Mouse (Mus musculus) megakaryocyte-erythroid progenitor cell, adult 5-6 weeks (primary cell): ENCODE data around the gene Sec22a. TPM values are rescaled to one million over a fixed set of nuclear protein-coding genes. Genes with fewer than 3 reads are reported as not detected.

Experiments used
- ATAC-seq: replicated peaks from 2 replicates; pipeline ENCODE4 v1.8.0; 2016; ENCODE audit warnings: mild to moderate bottlenecking, inconsistent platforms; ENCODE audit not compliant: severe bottlenecking, poor library complexity, low FRiP score, low TSS enrichment
- total RNA-seq, 2 experiments: library from RNA; stranded (forward) in 1 of 2; stranded (reverse) in 1 of 2; fragments of 200-1000, 215-1000 nt in 1 of 2; fragments of >200 nt in 1 of 2; fragmentation: Nextera tagmentation in 1 of 2; gene quantifications; 2 replicates each; pipeline ENCODE4 v1.2.3; 2014 to 2017

Sec22a gene
- total RNA-seq, 2 experiments from 2014 or later = 8.5 to 13.7 TPM

DNA sequence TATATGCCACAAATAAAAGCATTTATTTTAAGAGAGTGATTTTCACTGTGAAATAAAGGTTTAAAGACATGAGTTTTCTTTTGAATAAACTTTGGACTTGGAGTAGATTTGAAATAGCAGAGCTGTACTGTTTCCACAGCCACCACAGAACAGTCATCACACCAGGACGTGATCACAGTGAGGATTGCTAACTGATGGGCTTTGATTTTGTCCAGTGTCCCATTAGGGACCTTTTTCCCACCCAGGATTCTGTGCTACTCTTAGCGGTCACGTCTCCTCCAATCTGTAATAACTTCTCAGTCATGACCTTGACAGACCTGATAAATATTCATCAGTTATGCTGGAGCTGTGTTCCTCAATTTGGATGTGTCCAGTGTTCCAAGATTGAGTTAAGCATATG is 48.2 kb downstream of the Sec22a start:
- no peak for ATAC-seq

DNA sequence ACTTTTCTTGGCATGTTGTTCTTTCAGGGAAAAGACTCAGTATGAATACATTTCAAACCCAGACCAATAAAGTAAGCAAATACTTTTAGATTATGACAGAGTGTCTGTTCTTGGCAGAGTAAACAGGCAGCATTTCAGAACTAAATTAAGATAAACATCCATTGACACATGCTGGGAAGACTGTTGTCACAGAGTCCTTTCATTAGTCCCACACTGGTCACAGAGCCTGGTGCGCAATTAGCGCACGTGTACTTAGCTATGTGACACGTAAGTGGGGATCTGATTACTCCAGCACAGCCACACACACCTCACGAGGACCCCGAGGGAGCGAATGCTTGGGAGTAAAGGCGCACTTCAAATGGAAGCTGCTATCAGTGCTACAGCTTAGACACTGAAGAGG is 52.1 kb downstream of the Sec22a start:
- ATAC-seq = no peak

DNA sequence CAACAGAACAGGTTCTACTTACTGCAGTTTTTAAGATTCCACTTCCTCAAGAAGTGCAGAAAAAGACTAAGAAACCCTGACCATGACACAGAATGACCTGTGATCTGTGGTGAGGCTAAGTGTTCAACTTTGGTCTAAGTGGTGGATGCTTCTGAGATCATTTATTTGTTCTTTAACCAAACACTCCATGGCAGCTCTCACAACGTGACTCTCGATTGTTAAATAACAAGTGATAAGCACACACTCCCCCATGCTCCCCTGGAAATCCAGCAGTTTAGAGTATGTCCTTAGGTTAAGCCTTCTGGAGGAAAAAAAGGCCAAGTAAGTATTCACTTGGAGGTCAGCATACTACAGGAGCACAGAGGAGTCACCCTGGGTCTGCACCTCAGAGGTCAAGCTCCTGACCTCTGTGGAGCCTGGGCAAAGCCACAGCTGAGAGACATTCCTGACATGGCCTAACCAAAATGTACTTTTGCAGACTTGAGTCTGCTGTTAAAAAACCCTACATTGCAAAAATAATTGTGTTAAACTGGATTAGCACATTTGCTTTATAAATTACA is 53.1 kb downstream of the Sec22a start:
- ATAC-seq = no peak

DNA sequence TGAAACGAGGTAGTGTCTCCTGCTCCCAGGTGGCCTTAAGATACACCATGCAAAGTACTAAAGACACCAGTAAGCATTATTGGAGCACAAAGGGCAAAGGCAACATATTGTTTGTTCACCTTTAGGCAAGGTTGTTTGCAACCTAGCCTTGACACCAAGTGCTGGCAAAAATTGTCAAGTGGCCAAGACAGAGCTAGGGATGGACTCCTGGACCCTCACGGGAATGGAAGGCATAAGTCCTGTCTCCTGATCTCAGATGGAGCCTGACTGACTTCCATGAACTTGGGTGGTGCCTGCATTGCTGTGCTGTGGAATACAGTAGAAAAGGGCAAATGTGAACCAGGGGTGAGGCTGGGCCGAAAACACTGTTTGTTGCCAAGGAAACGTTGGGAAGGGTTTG is 54.1 kb downstream of the Sec22a start:
- no peak for ATAC-seq

DNA sequence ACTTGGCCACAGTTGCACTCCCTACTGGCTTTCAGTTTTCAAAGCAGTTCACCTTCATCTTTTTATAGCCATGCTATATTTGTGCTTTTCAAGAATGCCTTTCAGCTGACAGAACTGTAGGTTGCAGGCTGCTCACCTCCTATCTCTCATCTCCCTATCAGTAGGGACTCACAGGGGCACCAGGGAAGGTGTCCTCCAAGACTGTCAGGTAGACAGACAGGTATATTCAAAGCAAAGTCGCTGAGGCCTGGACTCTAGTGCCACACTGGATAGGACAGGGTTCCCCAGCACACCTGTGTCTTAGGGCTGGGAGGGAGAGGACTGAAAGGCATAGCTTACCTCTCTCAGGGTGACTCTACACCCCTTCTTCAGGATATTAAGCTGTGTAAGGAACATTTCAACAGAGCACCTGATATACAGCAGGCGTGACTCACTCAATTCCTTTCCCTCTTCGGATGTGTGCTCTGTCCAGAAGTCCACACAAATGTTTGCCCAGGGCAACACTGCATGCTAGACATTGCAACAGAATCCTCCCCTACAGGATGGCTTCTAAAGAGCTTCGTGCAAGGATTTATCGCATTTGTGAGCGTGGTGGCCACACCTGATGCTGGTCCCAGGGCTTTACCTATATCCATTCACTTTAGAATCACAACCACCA is 55.1 kb downstream of the Sec22a start:
- ATAC-seq = no peak

DNA sequence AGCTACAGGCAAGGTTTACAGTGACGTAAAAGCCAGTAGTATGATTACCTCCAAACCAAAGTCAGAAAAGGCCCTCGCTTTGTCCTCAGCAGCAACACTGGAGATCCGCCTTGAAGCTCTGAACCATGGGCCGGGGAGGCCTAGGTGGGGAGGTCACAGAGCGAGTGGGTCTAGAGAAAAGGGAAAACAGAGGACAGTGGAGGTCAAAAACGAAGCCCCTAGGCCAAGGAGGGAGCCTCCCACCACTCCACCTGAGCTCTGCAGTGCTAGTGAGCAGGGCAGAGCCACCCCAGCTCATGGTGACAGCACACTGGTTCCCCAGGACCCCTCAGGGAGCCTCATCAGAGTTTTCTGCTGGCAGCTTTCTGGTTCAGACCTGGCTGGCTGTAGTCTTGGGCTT is 55.7 kb downstream of the Sec22a start:
- ATAC-seq = no peak

DNA sequence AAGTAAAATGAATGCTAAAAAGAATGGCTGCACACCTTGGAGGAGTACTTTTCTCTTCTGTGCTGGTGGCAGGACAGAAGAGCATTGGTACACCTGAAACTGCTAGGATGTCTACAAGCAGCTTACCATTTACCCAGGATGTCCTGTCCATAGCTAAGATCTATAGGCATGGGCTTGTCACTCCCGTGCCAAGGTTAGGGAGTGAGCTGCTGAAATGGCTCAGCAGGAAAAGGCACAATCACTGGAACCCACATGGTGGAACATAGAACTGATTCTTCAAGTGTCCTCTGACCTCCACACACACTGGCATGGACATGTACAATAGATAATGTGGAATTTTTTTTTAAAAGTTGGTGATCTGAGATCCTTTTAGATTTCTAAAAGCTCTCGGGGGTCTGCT is 56.4 kb downstream of the Sec22a start:
- no peak for ATAC-seq

DNA sequence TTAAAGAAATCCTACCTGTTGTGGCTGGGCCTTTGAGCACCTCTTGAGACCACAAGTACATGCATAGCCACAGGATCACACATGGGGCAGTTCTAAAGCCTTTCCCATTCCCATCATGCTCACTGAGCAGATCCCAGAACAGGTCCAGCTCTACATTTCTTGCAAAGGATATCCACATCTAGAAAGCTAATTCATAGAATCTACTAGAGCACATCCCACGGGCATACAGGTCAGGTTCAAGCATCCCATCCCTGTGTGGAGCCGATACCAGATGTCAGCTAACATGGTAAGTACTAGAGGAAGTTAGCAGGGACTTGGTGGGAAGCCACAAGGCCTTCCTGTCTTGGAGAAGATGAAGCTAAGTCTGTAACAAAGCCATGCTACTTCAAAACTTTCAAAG is 57.1 kb downstream of the Sec22a start:
- ATAC-seq = no peak

DNA sequence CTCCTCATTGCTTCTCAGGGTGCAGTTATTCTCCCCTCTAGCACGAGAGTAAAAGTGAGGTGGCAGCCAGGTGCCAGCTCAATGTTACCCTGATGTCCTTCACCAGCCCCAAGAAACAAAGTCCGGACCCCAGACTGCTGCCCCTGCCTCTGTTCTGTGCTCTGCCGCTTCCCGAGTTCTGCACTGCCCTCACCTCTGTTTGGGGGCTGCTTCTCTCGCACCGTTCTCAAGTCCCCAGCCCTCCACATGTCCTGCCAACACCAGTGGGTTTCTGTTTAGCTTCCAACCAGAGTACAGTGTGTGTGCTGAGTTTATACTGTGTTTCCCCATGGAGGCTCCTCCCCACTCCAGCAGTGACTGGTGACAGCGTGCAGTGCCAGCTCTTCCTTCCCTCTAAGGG is 58.5 kb downstream of the Sec22a start:
- no peak for ATAC-seq

DNA sequence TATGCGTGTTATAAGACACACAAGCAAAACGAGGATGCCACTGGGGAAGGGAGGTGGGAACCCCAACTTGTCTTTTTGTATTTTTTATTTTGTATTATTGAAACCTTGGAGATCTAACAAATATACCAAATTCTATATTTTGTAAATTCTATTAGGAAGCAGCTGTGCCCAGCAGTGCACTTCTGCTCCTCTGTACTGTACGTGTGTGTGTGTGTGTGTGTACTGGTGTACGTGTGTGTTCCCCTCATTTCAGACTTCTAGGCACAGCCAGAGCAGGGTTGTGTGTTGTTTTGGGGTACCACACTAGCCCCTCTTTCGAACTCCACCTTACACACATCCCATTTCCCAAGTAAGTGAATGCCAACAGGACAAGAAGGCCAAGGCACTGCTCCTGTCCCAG is 59.3 kb downstream of the Sec22a start:
- ATAC-seq = no peak

DNA sequence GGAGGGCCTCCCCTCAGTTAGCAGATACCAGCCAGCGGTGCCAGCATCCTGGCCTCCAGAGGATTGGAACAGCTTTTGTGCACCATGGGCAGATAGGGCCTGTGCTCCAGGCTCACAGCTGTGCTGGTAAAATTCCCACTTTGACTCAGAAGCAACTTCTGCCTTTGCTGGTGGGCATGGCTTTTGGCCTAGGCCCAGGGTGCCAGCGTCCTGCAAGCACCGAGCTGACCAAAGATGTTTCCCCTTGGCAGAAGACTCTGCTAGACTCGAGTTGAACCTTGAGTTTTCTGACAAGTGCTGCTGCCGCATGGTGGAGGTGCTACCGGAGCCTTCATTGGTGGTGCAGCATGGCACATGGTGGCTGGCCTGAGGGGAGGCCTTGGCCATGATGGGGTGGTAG is 60.0 kb downstream of the Sec22a start:
- no peak for ATAC-seq

DNA sequence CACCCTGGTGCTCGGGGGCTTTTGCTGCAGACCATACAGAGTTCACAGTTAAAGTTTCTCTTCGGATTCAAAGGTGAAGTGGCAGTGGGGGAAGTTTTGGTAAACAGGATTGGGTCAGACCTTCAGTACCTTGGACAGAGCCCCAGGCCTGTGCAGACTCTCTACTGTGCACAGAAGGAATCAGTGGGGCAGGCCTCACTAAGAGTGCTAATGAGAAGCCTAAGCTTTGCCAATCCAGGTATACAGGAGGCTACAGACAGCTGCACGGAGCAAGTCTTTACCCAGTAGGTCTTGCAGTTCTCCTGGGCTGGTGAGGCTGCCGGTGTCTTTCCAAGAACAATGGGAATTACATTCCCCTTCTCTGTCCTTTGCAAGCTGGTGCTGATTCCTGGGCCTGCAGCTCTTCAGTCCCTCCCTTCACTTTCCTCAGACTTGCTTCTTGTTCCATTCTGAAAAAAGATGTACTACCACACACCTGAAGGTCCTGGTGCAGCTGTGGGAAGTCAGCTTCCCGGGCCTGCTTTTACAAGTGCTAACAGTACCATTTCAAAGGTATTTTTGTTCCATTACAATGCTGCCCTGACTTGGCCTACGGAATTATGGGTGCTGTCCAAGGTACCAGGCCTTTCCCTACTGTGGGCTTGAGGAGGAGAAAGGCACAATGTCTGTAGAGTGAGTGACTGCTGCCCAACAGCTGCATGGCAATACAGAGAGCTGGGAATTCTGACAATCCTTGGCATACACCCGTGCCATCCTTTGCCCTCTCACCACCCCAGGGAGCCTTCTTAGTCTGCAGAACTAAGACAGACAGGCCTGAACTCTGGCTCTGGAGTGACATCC is 61.1 kb downstream of the Sec22a start:
- ATAC-seq = peak; percentile 41; the same call in 1 of the 2 replicates

DNA sequence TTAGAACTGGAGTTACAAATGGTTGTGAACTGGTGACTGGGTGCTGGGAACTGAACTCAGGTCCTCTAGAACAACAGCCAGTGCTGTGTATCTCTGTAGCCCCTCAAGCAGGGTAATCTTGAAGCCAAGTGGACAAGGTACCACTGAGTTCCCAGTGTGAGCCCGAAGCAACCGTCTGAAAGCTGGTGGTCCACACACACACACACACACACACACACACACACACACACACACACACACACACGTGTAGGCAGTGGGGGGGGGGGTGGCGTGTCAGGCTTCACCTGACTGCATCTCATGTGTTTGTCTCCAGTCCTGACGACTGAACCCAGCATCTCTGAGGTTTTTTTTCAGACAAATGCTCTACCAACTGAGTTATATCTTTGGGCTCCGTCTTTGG is 63.6 kb downstream of the Sec22a start:
- ATAC-seq = no peak

DNA sequence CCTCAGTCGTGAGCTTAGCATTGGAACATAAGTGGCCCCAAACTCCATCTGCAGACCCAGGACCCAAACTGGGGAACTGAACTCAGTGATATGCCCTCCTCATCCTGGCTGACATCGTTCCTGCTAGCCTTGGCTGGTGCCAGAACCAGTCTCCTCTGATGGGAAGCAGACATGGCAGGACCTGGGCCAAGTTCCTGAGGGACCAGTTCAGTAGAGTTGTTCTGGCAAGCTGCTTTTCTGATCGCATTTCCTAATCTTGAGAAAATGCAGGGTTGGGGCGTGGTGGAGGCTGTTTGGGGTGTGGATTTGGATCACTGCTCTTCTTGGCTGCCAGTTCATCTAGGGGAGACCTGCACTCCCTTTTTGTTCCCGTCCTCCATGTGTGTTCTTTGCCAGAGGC is 65.9 kb downstream of the Sec22a start:
- ATAC-seq = no peak

DNA sequence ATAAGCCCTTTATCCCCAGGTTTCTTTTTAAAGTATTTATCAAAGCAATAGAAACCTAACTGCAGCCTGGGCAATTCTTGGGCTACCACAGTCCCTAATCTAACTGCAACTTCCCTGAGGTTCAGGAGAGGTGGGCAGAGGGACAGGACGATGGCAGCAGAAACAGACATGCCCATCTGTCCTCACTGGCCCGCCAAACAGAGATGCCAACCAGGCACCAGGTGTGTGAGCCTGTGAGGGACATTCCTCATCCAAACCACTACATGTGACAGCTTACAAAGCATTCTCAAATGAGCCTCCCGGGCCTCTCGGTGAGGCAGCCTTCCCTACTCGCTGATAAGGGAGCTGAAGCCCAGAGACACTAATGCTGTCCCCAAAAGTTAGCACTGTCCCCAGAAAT is 76.5 kb downstream of the Sec22a start:
- ATAC-seq = no peak

DNA sequence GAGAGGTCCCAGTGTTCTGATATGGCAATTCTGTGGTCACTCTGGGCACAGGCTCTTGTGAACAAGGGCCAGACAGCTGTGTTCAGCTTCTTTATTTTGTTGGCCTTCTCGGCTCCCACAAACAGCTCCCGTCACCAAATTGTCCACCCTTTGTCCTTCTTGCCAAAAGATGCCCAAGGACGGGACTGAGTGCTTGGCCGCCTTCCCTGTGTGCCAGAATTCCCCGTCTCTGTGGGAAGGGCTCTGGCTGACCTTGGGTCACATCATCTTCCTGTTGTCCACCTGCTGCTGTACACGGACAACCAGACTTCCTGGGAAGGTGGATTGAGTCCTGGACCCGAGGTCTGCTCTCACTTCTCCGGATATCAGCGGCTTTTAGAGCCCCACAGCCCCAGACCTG is 77.9 kb downstream of the Sec22a start:
- no peak for ATAC-seq

DNA sequence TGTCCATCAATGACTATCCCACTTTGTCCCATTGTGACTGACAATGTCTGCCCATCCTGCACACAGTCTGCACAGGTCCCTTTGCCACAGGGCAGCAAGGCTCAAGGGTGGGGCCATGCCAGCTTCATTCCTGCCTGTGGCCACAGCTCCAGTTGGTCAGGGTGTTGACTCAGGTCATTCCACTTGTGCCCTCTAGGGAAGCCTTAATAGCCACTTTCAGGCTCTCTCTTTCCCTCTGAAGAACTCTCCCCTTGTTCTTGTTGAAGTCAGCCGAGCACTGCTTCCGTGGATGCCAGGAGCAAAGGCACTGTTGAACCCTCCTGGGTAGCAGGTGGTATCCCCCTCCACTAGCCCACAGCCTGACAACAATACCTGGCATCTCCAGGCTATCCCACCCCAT is 81.3 kb downstream of the Sec22a start:
- ATAC-seq = no peak

DNA sequence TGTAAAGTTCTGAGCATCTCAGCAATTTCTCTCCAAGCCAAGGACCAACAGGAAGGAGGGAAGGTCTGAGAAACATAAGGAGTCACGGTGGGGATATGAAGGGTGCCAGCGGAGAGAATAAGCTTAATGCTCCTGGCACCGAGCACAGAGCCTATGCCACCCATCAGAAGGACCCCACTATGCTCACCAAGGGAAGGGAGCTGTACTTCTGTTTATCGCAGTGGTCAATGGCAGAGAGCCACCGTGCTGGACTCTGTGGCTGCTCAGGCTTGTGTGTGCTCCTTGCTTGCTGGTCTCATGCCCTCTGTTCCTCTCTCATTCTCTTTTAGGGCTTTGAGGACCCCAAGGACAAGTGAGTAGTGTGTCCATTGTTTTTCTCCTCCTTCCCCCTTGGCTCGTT is 85.6 kb downstream of the Sec22a start:
- no peak for ATAC-seq

DNA sequence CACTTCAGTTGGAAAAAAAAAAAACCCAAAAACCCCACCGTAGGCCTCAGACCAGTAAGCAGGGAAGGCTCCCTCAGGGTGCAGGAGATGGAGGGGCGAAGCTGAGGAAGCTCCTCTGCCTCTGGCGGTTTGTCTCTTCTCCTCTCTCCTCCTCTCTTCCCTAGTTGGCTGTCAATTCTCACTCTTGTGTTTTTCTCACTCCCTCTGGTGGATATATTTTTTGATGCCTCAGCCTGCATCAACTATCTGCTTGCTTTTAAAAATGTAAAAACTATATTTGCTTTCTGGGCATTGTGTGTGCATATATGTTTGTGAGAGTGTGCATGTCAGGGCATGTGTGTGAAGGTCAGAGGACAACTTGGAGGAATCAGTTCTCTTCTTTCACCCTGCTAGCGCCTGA is 91.3 kb downstream of the Sec22a start:
- no peak for ATAC-seq

DNA sequence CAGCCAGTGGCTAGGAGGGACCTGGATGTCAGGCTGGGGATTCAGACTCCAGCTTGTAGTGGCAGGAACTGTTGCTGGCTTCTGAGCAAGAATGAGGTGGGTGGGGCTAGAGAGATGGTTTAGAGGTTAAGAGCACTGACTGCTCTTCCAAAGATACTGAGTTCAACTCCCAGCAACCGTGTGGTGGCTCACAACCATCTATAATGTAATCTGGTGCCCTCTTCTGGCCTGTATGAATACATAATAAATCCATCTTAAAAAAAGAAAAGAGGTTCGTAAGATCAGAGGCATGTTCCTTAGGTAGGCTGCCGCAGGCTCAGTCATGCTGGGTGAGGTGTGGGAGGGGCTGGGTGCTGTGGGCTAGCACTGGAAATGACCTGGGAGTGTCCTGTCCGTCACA is 92.1 kb downstream of the Sec22a start:
- ATAC-seq = 0 out of 2 replicates have a peak, but pooled peaks have one; percentile 22

DNA sequence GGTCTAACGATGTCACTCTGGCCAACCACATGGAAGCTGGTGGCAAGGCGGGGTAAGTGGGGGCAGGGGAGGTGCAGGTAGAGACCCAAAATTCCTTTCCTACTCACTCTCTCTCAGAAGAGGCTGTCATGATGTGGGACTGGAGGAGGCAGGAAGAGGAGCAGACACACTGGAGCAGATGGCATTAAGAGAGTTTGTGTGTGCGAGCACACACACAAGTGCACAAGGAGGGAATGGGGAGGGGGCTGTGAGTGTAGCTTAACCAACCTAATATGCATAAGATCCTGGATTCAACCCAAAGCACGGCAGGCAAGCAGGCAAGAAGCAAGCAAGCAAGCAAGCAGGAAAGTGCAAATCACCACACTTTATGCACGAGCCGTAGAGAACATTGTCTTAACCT is 92.8 kb downstream of the Sec22a start:
- ATAC-seq = no peak
